Mouse (Mus musculus) fat pad, adult 2 months (tissue): ENCODE measurements around the gene Casp7.

Source experiments
- DNase-seq: peaks from one replicate; pipeline ENCODE4 v3.0.0-alpha.2; 2011; ENCODE audit warnings: low read depth, low spot score; ENCODE audit errors: extremely low read depth

Casp7 gene

DNA sequence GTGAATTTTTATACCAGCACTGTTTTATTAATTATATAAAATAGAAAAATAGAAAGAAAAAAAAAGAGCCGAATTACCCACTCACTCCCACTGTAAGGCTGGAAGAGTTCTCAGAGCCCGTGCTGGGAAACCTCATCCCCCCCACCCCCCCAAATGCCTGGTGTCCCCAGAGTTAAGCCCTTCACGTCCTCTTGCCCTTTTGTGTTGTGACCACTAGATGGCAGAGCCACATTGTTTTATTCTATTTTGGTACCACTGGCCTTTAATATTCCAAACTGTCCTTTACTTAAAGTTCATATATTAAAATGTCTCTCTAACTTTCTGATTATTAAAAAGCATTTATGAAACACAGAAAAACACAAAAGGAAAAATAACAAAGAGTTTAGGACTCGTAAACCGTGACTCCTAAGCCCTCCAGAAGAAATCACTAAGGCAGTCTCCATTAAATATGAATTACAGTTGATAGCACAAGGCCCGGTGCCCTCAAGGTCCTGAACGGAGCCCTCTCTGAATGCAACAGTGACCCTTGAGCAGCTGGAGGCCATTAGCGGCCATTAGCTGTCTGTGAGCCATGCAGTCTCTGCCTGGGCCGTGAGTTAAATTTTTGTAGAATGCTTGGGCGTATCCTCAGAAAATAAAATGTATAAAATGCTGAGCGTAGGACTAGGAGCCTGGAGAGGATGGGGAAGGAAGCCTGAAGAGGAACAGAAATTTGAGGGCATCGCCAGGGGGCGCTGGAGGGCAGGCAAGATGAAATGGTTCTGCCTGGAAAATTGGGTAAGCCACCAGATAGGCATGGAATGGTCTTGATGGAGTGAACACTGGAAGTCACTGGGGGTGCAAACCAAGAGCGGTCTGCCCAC is 25.8 kb downstream of the Casp7 start:
- no peak for DNase-seq

- DNase-seq = no peak
These were observed 26.4 kb downstream of the Casp7 start for GRCm38 (mm10) chr19:56423370-56423769.

DNA sequence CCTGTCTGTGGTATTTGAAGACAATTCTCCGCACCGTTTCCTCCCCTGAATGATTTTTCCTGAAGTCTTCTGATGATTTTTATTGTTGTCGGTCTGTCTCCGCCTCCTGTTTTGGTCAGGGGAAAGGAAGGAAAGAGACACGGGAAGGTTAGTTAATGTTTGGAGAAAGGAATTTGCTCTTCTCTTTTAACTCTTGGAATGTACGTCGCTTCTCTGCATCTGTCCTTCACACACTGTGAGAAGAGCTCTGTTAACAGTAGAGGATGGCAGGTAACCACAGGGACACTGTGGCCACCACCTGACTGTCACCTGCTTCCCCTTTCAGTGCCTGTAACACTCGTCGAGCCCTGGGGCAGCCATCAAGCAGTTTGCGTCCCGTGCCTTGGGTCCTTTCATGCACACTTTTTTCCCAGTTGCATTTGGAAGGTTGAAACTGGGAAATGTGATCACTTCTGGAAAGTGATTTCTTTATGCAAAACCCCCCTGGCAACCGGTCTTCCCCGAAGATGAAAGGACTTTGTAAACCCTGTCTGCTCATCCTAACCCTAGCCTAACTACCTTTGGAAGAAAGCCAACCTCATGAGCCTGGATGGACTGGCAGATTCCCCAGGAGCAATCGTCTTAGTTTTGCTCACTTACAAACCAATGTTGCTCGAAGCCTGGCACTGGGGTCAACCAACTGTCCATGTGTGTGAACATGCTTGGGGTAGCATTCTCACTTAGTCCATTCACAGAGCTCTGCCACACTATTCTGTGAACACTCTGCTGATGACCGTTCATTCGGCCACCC is 27.9 kb downstream of the Casp7 start:
- no peak for DNase-seq

DNA sequence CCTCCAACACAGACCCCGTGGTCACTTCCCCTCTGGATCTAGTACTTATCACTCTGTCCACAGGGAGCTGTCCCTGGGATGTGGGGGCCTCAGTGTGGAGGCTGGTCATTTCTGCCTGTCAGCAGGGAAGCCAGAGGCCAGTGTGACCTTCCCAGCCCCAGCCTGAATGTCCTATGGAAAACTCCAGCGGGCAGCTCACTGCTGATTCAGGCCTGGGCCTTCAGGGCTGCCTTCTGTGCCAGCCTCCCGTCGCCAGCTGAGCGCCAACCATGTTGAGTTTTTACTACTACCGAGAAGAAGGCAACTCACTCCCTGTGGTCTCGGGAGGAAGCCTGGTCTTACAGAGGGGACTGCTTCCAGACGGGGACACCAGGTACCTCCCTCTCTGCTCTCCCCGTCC is 28.6 kb downstream of the Casp7 start:
- DNase-seq = no peak

- no peak for DNase-seq
These were observed 33.4 kb downstream of the Casp7 start for GRCm38 (mm10) chr19:56430369-56430768.

- DNase-seq = no peak
These were observed 35.8 kb downstream of the Casp7 start for GRCm38 (mm10) chr19:56432706-56433105.

GRCm38 (mm10) chr19:56433581-56433980 is 36.7 kb downstream of the Casp7 start:
- no peak for DNase-seq

- DNase-seq = peak; percentile 51
These were observed 39.5 kb downstream of the Casp7 start for GRCm38 (mm10) chr19:56436380-56436779.

DNA sequence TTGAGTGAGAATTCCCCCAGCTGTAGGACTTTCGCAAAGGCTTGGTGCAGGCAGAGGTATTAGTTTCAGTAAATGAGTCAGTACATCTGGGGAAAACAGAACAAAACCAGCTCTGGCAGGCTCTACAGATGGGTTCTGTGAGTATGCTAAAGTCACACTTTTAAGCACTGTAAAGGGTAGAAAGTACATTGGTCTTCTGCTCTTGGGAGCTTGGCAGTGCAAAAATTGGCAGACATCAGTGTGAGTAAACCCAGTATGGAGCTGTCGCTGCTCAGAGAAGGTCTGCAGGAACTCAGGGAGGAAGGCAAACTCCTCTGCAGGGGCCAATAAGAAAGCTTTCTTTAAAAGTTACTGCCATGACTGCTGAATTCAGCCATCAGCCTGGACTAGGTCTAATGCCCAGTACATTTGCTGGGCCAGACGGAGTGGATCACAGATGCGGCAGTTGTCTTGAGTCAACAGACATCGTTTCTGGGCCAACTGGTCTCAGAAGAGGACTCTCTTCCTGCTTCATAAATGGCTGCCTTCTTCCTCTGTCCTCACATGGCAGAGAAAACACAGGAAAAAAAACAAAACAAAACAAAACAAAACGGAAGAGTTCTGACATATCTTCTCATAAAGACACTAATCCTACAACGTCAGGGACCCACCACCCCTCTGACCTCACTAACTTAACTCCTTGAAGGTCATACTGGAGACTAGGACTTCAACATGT is 41.6 kb downstream of the Casp7 start:
- no peak for DNase-seq

DNA sequence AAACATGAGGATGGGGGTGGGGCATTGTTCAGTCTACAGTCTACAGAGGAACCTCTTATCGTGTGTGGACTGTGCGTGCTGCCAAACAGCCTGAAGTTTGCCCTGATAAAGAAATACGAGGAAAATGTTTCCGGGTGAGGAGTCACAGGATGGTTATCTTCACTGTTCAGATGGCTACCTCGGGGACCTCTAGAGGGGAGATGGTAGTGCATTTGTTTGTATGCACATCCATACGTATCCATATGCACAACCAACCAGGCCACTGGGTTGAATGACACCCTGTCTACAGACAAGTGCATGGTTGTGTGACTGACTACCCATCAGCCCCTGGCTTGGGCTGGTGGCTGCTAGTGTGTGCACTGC is 42.1 kb downstream of the Casp7 start:
- no peak for DNase-seq

DNA sequence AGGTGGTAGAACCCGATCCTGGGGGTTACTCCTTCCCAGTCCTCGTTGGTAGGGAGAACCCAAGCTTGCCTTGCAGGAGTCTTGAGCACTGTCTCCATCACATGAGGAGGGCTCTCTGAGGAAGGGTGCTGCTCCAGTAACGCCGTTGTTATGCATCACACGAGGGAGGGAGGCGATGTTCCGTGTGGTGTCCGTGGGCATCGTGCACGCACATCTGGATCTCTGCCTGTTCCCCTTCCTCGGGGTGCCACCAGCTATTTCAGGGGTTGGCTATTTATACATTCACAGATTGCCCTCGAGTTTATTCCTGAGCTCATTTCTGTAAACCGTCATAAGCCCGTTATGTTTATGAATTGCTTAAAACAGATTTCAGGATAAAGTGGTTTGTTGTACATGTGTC is 46.5 kb downstream of the Casp7 start:
- DNase-seq = no peak

- no peak for DNase-seq
These were observed 51.9 kb downstream of the Casp7 start for GRCm38 (mm10) chr19:56448784-56449183.

DNA sequence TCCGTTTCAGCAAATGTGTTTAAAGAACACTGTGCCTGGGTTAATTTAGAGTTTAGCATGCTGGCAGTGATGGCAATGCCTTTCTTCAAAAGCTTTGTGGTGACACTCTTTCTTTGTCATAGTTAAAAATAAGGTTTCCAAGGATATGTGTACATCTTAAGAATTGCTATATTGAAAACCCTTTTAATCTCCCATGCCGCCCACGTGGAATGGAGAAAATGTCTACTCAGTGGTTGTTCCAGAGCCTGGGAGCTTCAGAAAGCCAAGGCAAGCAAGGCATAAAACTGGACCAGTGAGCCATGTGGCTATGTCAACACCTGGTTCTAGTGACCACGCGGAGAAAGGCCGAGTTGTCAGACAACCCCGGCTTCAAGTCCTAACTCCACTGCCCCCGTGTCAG is 52.6 kb downstream of the Casp7 start:
- DNase-seq = no peak

DNA sequence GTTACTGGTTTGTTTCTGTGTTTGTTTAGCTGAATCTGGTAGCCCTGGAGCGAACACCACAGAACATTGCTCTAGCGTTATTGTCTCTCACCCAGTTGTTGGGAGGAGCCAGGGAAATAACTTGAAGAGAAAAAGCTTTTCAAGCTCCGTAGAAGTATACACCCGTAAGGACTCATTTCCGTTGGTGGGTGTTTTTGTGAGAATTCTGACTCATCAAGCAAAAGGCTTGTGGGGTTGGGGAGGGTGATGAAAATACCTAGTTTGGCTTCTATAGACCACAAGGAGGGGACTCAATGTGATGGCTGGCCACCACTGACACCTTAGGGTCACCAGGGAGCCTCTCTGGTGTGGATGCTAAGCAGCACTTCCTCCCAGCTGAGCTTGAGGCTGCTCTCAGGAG is 54.0 kb downstream of the Casp7 start:
- no peak for DNase-seq

DNA sequence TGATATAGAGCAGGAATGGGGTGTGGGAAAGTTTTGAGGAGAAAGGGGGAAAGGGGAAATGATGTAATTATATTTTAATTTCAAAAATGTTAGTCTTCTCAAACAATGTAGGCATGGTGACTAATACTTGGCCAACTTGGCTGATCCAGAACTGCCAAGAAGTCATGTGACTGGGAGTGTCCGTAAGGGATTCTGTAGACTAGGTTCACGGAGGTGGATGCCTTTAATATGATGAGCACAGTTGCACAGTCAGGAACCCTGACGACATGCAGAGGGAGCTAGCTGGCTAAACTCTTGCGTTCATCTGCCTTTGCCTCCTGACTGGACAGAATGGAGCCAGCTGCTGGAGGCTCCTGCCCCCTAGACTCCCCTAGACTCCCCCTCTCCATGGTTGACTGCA is 54.9 kb downstream of the Casp7 start:
- DNase-seq = no peak

DNA sequence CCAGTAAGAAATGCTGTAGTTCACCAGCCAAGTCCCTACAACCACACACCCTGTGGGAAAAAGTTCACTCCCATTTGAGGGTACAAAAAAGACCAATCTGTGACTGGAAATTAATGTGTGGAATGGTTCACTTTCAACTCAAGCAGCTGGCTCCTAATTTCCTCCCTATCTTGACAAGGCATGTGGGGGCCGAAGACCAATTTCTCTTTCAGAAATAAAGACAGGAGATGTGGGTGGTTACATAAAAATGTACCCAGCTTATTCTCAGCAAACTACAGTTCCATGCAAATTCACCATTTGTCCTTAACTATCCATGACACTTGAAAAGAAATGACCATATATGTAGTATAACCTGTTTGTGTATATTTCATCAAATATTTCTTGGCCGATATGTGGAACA is 55.5 kb downstream of the Casp7 start:
- DNase-seq = no peak

- no peak for DNase-seq
These were observed 57.9 kb downstream of the Casp7 start for GRCm38 (mm10) chr19:56454862-56455261.

DNA sequence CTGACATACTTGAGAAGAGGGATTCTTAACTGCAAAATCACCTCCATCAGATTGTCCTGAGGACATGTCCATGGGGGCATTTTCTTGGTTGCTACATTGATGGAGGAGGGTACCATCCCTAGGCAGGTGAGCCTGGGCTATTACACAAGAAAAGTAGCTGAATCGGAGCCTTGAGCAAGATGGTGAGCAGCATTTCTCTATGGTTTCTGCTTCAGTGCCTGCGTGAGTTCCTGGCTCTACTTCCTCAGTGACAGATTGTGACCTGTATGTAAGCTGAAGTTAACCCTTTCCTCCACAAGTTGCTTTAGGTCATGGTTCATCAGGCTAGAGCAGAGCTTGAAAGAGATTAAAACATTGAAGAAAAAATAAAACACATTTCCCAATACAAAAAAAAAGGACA is 58.4 kb downstream of the Casp7 start:
- DNase-seq = no peak

GRCm38 (mm10) chr19:56457569-56457968 is 60.6 kb downstream of the Casp7 start:
- DNase-seq = no peak

DNA sequence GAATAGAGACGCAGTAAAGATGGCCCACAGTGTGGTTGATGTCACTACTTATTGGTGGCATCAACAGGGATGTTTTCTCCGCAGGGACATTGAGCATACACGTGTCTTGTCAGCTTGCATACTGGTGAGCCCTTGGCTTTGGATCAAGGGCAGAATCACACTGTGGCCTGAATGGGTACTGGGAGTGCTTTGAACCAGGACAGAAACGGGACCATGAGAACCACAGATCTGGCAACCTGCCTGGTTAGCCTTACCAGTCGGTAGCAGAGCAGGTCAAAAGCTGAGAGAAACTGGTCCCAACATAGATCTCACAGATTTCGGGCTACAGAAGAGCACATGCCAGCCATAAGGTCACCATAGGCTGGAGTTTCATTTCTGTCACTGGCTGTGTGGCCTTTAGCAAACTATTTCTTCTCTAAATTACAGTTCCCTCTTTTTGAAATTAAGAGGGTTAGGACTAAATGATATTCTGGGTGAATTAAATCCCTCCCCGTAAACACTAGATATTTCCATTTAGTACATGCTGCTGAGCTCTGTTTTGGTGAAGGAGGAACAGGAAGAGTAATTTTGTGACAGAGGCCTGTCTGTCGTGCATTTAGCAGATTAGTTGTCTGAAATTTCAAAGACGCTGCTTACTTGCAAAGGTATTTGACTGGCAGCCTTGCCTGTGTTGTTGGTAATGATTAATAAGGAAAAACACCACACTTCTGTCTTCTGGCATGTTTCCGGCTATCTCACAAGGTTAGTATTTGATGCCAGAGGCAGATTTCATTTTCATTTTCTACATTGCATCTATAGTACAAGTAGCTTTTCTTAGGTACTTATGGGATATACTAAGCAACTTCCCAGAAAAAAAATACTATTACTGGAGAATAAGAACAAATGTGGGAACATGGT is 62.5 kb downstream of the Casp7 start:
- DNase-seq = no peak

DNA sequence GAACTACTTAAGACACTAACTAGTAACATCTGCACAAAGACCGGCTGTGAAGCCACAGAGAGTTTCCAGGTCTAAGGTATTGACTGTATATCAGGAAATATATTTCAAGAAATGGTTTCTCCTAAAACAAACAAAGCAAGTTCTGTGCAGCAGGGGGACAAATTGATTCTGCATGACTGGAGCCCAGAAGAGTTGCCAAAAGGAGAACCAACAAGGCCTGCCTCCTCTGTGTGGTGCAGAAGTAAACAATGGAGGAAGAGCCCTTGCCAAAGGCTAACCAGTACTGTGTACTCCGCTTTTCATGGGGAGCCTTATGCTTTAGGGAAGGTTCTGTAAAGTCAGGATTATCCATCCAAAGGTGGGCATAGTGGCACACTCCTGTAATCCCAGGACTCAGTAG is 63.3 kb downstream of the Casp7 start:
- DNase-seq = no peak
